Mouse (Mus musculus) macrophage (primary cell): ENCODE results near the gene Vmn1r124. TPM values are rescaled to one million over a fixed set of nuclear protein-coding genes. Genes with fewer than 3 reads are reported as not detected.
"Not testable (repeated sequence)": the region's sequence is repeated elsewhere in the genome, so short reads cannot be mapped to it uniquely, and the experiment has no call there.

Experiments used
- H3K27ac ChIP-seq: fragments of 350-480 bp; formaldehyde crosslinking; 2 replicates; pipeline ENCODE4 v1.9.0; 2021
- H3K36me3 ChIP-seq: fragments of 350-480 bp; formaldehyde crosslinking; 2 replicates; pipeline ENCODE4 v1.9.0; 2021; ENCODE audit errors: inconsistent target
- H3K4me3 ChIP-seq: fragments of 350-480 bp; formaldehyde crosslinking; 2 replicates; pipeline ENCODE4 v1.9.0; 2021; ENCODE audit errors: inconsistent target
- H3K79me2 ChIP-seq: fragments of 350-480 bp; formaldehyde crosslinking; 2 replicates; pipeline ENCODE4 v1.9.0; 2021; ENCODE audit errors: inconsistent target
- WGBS: methylation state at CpG from one replicate; pipeline ENCODE4 v1.1.7; 2026; ENCODE audit warnings: inconsistent platforms; ENCODE audit not compliant: missing documents; 5-methylcytosine and 5-hydroxymethylcytosine counted together
- polyA plus RNA-seq: library from polyadenylated mRNA; stranded (reverse); fragments of 250-400 nt; gene quantifications from 3 replicates; pipeline ENCODE4 v1.2.4, GENCODE M21; 2018; ENCODE audit warnings: inconsistent platforms
- total RNA-seq, 78 experiments: library from RNA; depleted of rRNA; stranded (reverse); fragments of 250-400 nt; gene quantifications; 1 replicate in 9 of 78; 2 replicates in 24 of 78; 3 replicates in 43 of 78; 4 replicates in 2 of 78; pipeline ENCODE4 v1.2.4; 2018; ENCODE audit warnings: inconsistent platforms in 56 of 78

Vmn1r124 gene
- total RNA-seq (2018; cell fraction: chromatin; rRNA removed), result not detected
- not detected for total RNA-seq (2018; cell fraction: cytosol; rRNA removed)
- not detected for total RNA-seq (2018; cell fraction: nucleus; rRNA removed)
- not detected in 3 replicates for polyA plus RNA-seq

DNA sequence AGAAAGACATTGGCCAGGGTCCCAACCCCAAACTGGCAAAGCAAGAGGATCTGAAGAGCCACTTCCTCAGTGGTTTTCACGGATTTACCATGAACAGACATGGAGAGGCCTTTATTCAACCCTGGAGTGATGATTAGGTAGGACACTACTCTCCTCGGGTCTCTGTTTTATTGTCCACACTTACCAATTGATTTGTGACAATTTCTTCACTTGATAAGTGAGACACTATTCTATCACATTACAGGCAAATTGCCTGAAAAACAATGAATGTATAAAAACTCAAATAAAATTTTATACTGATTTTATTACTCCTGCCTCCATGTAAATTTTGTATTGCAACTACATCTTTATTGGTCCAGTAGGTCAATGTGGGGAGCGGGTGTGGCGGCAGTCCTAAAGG is at the start of gene Vmn1r124:
Gene Vmn1r124 (minus strand): TSS at position 101 of the 400 bp plus-strand sequence.
- 13% methylated on average over 1 of the region's 4 CpGs for WGBS
- H3K79me2 ChIP-seq, H3K4me3 ChIP-seq, H3K36me3 ChIP-seq, H3K27ac ChIP-seq: not testable (repeated sequence)

DNA sequence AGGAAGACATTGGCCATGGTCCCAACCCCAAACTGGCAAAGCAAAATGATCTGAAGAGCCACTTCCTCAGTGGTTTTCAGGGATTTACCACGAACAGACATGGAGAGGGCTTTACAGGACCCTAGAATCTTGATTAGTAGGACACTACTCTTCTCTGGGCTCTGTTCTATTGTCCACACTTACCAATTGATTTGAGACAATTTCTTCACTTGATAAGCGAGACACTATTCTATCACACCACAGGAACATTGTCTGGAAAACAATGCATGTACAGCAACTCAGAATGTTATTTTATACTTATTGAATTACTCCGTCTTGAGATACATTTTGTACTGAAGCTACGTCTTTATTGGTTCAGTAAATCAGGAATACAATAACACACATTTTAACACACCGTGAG is 41.0 kb upstream of the Vmn1r124 start, which contains the start of gene Vmn1r126:
Gene Vmn1r126 (minus strand): TSS at position 101 of the 400 bp plus-strand sequence.
- H3K36me3 ChIP-seq, H3K27ac ChIP-seq, H3K79me2 ChIP-seq, H3K4me3 ChIP-seq: not testable (repeated sequence)
- no CpG with 5 or more reads among the region's 5 CpGs for WGBS

GRCm38 (mm10) chr7:21271879-21272278 is 11.5 kb upstream of the Vmn1r124 start, which contains the start of gene Vmn1r125:
Gene Vmn1r125 (plus strand): TSS chr7:21272179.
- not testable (repeated sequence) for H3K36me3 ChIP-seq
- 94% methylated on average over 2 of the region's 3 CpGs for WGBS

More at GRCm38 (mm10) chr7:21271879-21272278, 11.5 kb upstream of the Vmn1r124 start, which contains the start of gene Vmn1r125:
- H3K4me3 ChIP-seq, H3K27ac ChIP-seq, H3K79me2 ChIP-seq: not testable (repeated sequence)

Other genes starting within 250 kb of the Vmn1r124 start
- gene Vmn1r119, start 248.2 kb downstream of the Vmn1r124 start, polyA plus RNA-seq, result not detected in 3 replicates
- not detected in 3 replicates for gene Vmn1r120, start 206.8 kb downstream of the Vmn1r124 start, polyA plus RNA-seq
- gene Vmn1r121, start 162.1 kb downstream of the Vmn1r124 start, polyA plus RNA-seq, result not detected in 3 replicates
- not detected in 3 replicates for gene Vmn1r122, start 126.5 kb downstream of the Vmn1r124 start, polyA plus RNA-seq
- gene Vmn1r123, start 98.4 kb downstream of the Vmn1r124 start, polyA plus RNA-seq, result not detected in 3 replicates
- gene Gm5157, start 70.2 kb downstream of the Vmn1r124 start, polyA plus RNA-seq, result not detected in 3 replicates
- not detected in 3 replicates for gene Vmn1r125, start 11.6 kb upstream of the Vmn1r124 start, polyA plus RNA-seq
- gene Vmn1r126, start 40.9 kb upstream of the Vmn1r124 start, polyA plus RNA-seq, result not detected in 3 replicates
- gene Vmn1r127, start 59.2 kb upstream of the Vmn1r124 start, polyA plus RNA-seq, result not detected in 3 replicates
- not detected in 3 replicates for gene Vmn1r128, start 88.8 kb upstream of the Vmn1r124 start, polyA plus RNA-seq
- gene Vmn1r129, start 100.7 kb upstream of the Vmn1r124 start, polyA plus RNA-seq, result not detected in 3 replicates
- not detected in 3 replicates for gene Gm6882, start 172.1 kb upstream of the Vmn1r124 start, polyA plus RNA-seq